Mouse (Mus musculus) myocyte (in vitro differentiated cells): ENCODE results near the gene Cdc26.

Experiments
- MYOD1 ChIP-seq, 3 experiments: IDR thresholded peaks; one replicate each; pipeline ENCODE4 v1.6.1; 2011; ENCODE audit warnings: control low read depth in 2 of 3, low read depth in 2 of 3, mild to moderate bottlenecking in 2 of 3, moderate library complexity in 1 of 3; ENCODE audit not compliant: insufficient read length in 2 of 3, control insufficient read depth in 1 of 3
- POLR2A ChIP-seq: IDR thresholded peaks from one replicate; pipeline ENCODE4 v1.6.1; 2011; ENCODE audit warnings: low read depth, mild to moderate bottlenecking, control low read depth, moderate library complexity; ENCODE audit not compliant: insufficient read length
- USF1 ChIP-seq: IDR thresholded peaks from one replicate; pipeline ENCODE4 v1.6.1; 2011; ENCODE audit warnings: low read depth, mild to moderate bottlenecking, control low read depth, moderate library complexity

DNA sequence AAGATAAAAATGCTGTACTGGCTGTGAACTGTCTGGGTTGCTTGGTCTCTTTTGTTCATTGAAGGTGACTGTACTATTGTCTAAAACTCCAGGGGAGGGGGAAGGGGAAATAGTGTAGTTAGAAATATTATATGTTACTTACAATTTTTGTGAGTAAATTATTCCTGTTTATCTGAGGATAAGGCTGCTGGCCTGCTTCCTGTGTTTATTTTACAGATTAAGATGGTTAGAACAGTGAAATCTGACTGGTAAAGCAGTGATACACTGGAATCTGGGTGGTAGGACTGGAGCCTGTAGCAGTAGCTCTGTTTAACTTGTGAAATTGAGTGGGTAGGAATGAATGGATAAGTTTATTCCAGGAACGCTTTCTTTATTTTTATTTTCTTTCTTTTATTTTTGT is 46.4 kb downstream of the Cdc26 start:
- TF ChIP-seq POLR2A (no peak), USF1 (no peak), MYOD1 (IDR thresholded peaks at IDR 0.05; ENCODE audit: control insufficient read depth in 1 of 3, insufficient read length in 2 of 3, low read depth in 2 of 3) (no peak)
